Mouse (Mus musculus): ENCODE results near the gene Trcg1. TPM values are rescaled to one million over a fixed set of nuclear protein-coding genes. Genes with fewer than 3 reads are reported as not detected.

The Trcg1 gene
- polyA plus RNA-seq, 1 experiment = not detected

- Histone ChIP-seq H3K79me2 (ENCODE audit: control insufficient read depth, insufficient read depth) (no peaks in the 10 kb centered on the region), H3ac (ENCODE audit: control insufficient read depth, insufficient read length) (no peak overlapping the region), H3K4me2 (ENCODE audit: low read depth) (no peak overlapping the region), H3K36me3 (ENCODE audit: control insufficient read depth, insufficient read depth) (no peaks in the 10 kb centered on the region), H3K27me3 (ENCODE audit: control insufficient read depth, insufficient read depth, insufficient read length) (no peaks in the 10 kb centered on the region), H3K4me3 (no peak overlapping the region)
- TF ChIP-seq SRF (IDR thresholded peaks at IDR 0.05; ENCODE audit: control insufficient read depth, insufficient read length, low read depth) = no peak
- no peak for TF ChIP-seq CEBPB (IDR thresholded peaks at IDR 0.05; ENCODE audit: insufficient read depth, poor library complexity, severe bottlenecking)
- TF ChIP-seq MAX (IDR thresholded peaks at IDR 0.05; ENCODE audit: low read depth) = no peak
- no peak for TF ChIP-seq MYOG (IDR thresholded peaks at IDR 0.05; ENCODE audit: control insufficient read depth in 1 of 3, insufficient read depth in 1 of 3, insufficient read length in 2 of 3, low read depth in 2 of 3)
- no peak for TF ChIP-seq TCF12 (IDR thresholded peaks at IDR 0.05; ENCODE audit: insufficient read depth, poor library complexity, severe bottlenecking)
Measured at GRCm38 (mm10) chr9:57244106-57244685, 7.8 kb downstream of the Trcg1 start.

GRCm38 (mm10) chr9:57246482-57246881, 10.1 kb downstream of the Trcg1 start:
- Histone ChIP-seq H3K4me2 (ENCODE audit: low read depth) (no peak overlapping the region), H3K4me3 (no peak overlapping the region), H3K36me3 (ENCODE audit: control insufficient read depth, insufficient read depth) (no peaks in the 10 kb centered on the region), H3ac (ENCODE audit: control insufficient read depth, insufficient read length) (no peak overlapping the region), H3K27me3 (ENCODE audit: control insufficient read depth, insufficient read depth, insufficient read length) (no peaks in the 10 kb centered on the region), H3K79me2 (ENCODE audit: control insufficient read depth, insufficient read depth) (no peaks in the 10 kb centered on the region)
- TF ChIP-seq SRF (IDR thresholded peaks at IDR 0.05; ENCODE audit: control insufficient read depth, insufficient read length, low read depth) = no peak
- no peak for TF ChIP-seq POLR2AphosphoS2 (IDR thresholded peaks at IDR 0.05; ENCODE audit: insufficient read length, low read depth)
- TF ChIP-seq E2F4 (IDR thresholded peaks at IDR 0.05; ENCODE audit: insufficient read depth) = no peak
- no peak for TF ChIP-seq TCF3 (IDR thresholded peaks at IDR 0.05; ENCODE audit: insufficient read length, low read depth)
- TF ChIP-seq MAX (IDR thresholded peaks at IDR 0.05; ENCODE audit: low read depth) = no peak
- TF ChIP-seq REST (IDR thresholded peaks at IDR 0.05; ENCODE audit: insufficient read depth, insufficient read length) = no peak
- TF ChIP-seq MYOD1 (IDR thresholded peaks at IDR 0.05; ENCODE audit: control insufficient read depth in 1 of 3, insufficient read length in 2 of 3, low read depth in 2 of 3) = no peak
- TF ChIP-seq CEBPB (IDR thresholded peaks at IDR 0.05; ENCODE audit: insufficient read depth, poor library complexity, severe bottlenecking) = no peak
- no peak for TF ChIP-seq POLR2A (IDR thresholded peaks at IDR 0.05; ENCODE audit: insufficient read length, low read depth)
- TF ChIP-seq MYOG (IDR thresholded peaks at IDR 0.05; ENCODE audit: control insufficient read depth in 1 of 3, insufficient read depth in 1 of 3, insufficient read length in 2 of 3, low read depth in 2 of 3) = no peak

GRCm38 (mm10) chr9:57247201-57247671, 10.9 kb downstream of the Trcg1 start:
- Histone ChIP-seq H3K27me3 (ENCODE audit: control insufficient read depth, insufficient read depth, insufficient read length) (no peaks in the 10 kb centered on the region), H3K79me2 (ENCODE audit: control insufficient read depth, insufficient read depth) (no peaks in the 10 kb centered on the region), H3ac (ENCODE audit: control insufficient read depth, insufficient read length) (no peak overlapping the region), H3K36me3 (ENCODE audit: control insufficient read depth, insufficient read depth) (peaks cover 3% of the 10 kb centered on the region), H3K4me3 (no peak overlapping the region), H3K4me2 (ENCODE audit: low read depth) (peak overlapping the region; percentile 45)
- TF ChIP-seq MAX (IDR thresholded peaks at IDR 0.05; ENCODE audit: low read depth) (no peak), TCF3 (IDR thresholded peaks at IDR 0.05; ENCODE audit: insufficient read length, low read depth) (no peak), POLR2AphosphoS2 (IDR thresholded peaks at IDR 0.05; ENCODE audit: insufficient read length, low read depth) (peak; percentile 43), REST (IDR thresholded peaks at IDR 0.05; ENCODE audit: insufficient read depth, insufficient read length) (no peak), USF1 (IDR thresholded peaks at IDR 0.05; ENCODE audit: low read depth) (no peak), SRF (IDR thresholded peaks at IDR 0.05; ENCODE audit: control insufficient read depth, insufficient read length, low read depth) (no peak)

- H3K79me2 ChIP-seq (ENCODE audit: control insufficient read depth, insufficient read depth) = peaks cover 6% of the 10 kb centered on the region
- TF ChIP-seq CEBPB (IDR thresholded peaks at IDR 0.05; ENCODE audit: insufficient read depth, poor library complexity, severe bottlenecking) = no peak
- TF ChIP-seq POLR2AphosphoS2 (IDR thresholded peaks at IDR 0.05; ENCODE audit: insufficient read length, low read depth) = peak; percentile 55
- no peak overlapping the region for H3K4me3 ChIP-seq
- H3K36me3 ChIP-seq (ENCODE audit: control insufficient read depth, insufficient read depth) = peaks cover 12% of the 10 kb centered on the region
- no peaks in the 10 kb centered on the region for H3K27me3 ChIP-seq (ENCODE audit: control insufficient read depth, insufficient read depth, insufficient read length)
- no peak overlapping the region for H3ac ChIP-seq (ENCODE audit: control insufficient read depth, insufficient read length)
- no peak overlapping the region for H3K4me2 ChIP-seq (ENCODE audit: low read depth)
Measured at GRCm38 (mm10) chr9:57248030-57248942, 11.9 kb downstream of the Trcg1 start.

- Histone ChIP-seq H3ac (ENCODE audit: control insufficient read depth, insufficient read length) (no peak overlapping the region), H3K79me2 (ENCODE audit: control insufficient read depth, insufficient read depth) (peaks cover 16% of the 10 kb centered on the region)
Measured at GRCm38 (mm10) chr9:57250026-57250425, 13.7 kb downstream of the Trcg1 start.

More at GRCm38 (mm10) chr9:57250026-57250425, 13.7 kb downstream of the Trcg1 start:
- Histone ChIP-seq H3K4me3 (no peak overlapping the region), H3K4me2 (ENCODE audit: low read depth) (no peak overlapping the region), H3K36me3 (ENCODE audit: control insufficient read depth, insufficient read depth) (peaks cover 15% of the 10 kb centered on the region), H3K27me3 (ENCODE audit: control insufficient read depth, insufficient read depth, insufficient read length) (no peaks in the 10 kb centered on the region)
- no peak for TF ChIP-seq MAX (IDR thresholded peaks at IDR 0.05; ENCODE audit: low read depth)
- no peak for TF ChIP-seq SRF (IDR thresholded peaks at IDR 0.05; ENCODE audit: control insufficient read depth, insufficient read length, low read depth)
- TF ChIP-seq POLR2A (IDR thresholded peaks at IDR 0.05; ENCODE audit: insufficient read length, low read depth) = no peak
- TF ChIP-seq REST (IDR thresholded peaks at IDR 0.05; ENCODE audit: insufficient read depth, insufficient read length) = no peak
- no peak for TF ChIP-seq POLR2AphosphoS2 (IDR thresholded peaks at IDR 0.05; ENCODE audit: insufficient read length, low read depth)
- no peak for TF ChIP-seq MYOD1 (IDR thresholded peaks at IDR 0.05; ENCODE audit: control insufficient read depth in 1 of 3, insufficient read length in 2 of 3, low read depth in 2 of 3)

Data from myocyte (in vitro differentiated cells).